Mouse (Mus musculus) megakaryocyte, embryonic 14.5 days (primary cell): Measurements from ENCODE around the gene Eral1.

ENCODE experiments used
- FLI1 ChIP-seq: IDR thresholded peaks from 2 replicates; pipeline ENCODE4 v1.6.1; 2012; ENCODE audit warnings: low read length, inconsistent platforms, mixed read lengths
- GATA1 ChIP-seq: IDR thresholded peaks from 3 replicates; pipeline ENCODE4 v1.6.1; 2012; ENCODE audit warnings: mixed read lengths, low read length, inconsistent platforms, borderline replicate concordance

DNA sequence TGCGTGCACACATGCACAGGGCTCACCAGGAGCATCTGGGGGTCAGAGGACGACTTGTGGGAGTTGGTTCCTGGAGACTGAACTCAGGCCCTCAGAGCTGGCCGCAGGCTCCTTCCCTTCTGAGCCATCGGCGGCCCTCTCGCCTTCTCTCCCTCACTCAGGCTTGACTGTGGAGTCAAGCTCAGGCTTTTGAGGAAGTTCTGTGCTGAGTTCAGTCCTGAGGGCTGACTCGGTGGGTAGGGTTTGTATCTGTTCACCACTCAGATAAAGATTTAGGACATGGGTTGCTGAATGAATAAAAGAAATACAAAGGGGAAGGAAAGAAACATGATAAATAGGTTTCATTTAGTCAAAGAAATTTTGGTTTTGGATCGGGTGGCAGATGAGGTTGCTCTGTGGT lies 39.7 kb upstream of the Eral1 start:
- TF ChIP-seq GATA1, result no peak
- no peak for TF ChIP-seq FLI1
